Mouse (Mus musculus) C2C12 (cell line): ENCODE measurements around the gene Bloc1s3. TPM values are rescaled to one million over a fixed set of nuclear protein-coding genes. Genes with fewer than 3 reads are reported as not detected.

Source experiments
- H3K27me3 ChIP-seq: one replicate; pipeline ENCODE4 v1.6.1; 2011; ENCODE audit not compliant: control insufficient read depth, insufficient read depth, insufficient read length
- H3K36me3 ChIP-seq: one replicate; pipeline ENCODE4 v1.6.1; 2011; ENCODE audit not compliant: control insufficient read depth, insufficient read depth
- H3K4me3 ChIP-seq: one replicate; pipeline ENCODE4 v1.5.1; 2011; ENCODE audit warnings: mild to moderate bottlenecking, control low read depth; ENCODE audit not compliant: poor library complexity, insufficient read depth, severe bottlenecking
- H3K79me2 ChIP-seq: one replicate; pipeline ENCODE4 v1.6.1; 2011; ENCODE audit not compliant: control insufficient read depth, insufficient read depth
- H3K79me3 ChIP-seq: one replicate; pipeline ENCODE4 v1.6.1; 2011; ENCODE audit warnings: low read depth, control low read depth
- H3ac ChIP-seq: one replicate; pipeline ENCODE3; 2011; ENCODE audit warnings: low read depth; ENCODE audit not compliant: control insufficient read depth, insufficient read length
- CEBPB ChIP-seq: IDR thresholded peaks from one replicate; pipeline ENCODE4 v1.6.1; 2011; ENCODE audit warnings: low read depth, mild to moderate bottlenecking, control low read depth, moderate library complexity
- CTCF ChIP-seq: IDR thresholded peaks from one replicate; pipeline ENCODE4 v1.5.1; 2011; ENCODE audit not compliant: control insufficient read depth, insufficient read depth, insufficient read length
- FOSL1 ChIP-seq: IDR thresholded peaks from one replicate; pipeline ENCODE4 v1.8.0; 2011; ENCODE audit warnings: mild to moderate bottlenecking, low read length; ENCODE audit not compliant: poor library complexity, insufficient read depth, severe bottlenecking
- MAX ChIP-seq: IDR thresholded peaks from one replicate; pipeline ENCODE4 v1.6.1; 2011; ENCODE audit warnings: mild to moderate bottlenecking, control low read depth
- MYOD1 ChIP-seq: IDR thresholded peaks from one replicate; pipeline ENCODE4 v1.6.1; 2011; ENCODE audit warnings: low read depth; ENCODE audit not compliant: control insufficient read depth, insufficient read length
- MYOG ChIP-seq: IDR thresholded peaks from one replicate; pipeline ENCODE4 v1.6.1; 2011; ENCODE audit not compliant: control insufficient read depth, insufficient read length; ENCODE audit errors: extremely low read depth
- USF1 ChIP-seq: IDR thresholded peaks from one replicate; pipeline ENCODE4 v1.6.1; 2011; ENCODE audit warnings: low read depth, mild to moderate bottlenecking, control low read depth, moderate library complexity
- polyA plus RNA-seq: library from polyadenylated mRNA; unstranded; fragments of >200 nt; fragmentation: generic; extraction: Trizol; gene quantifications from one replicate; pipeline ENCODE4 v1.2.1, GENCODE M21; 2012; ENCODE audit warnings: missing spikeins

Bloc1s3 gene
- polyA plus RNA-seq, 1 experiment = 4.8 TPM

- TF ChIP-seq MYOD1 = no peak
- no peak for TF ChIP-seq MYOG
- TF ChIP-seq CTCF = no peak
- no peaks in the 10 kb centered on the region for H3K36me3 ChIP-seq
- H3K79me3 ChIP-seq = no peaks in the 10 kb centered on the region
- H3K79me2 ChIP-seq = no peaks in the 10 kb centered on the region
- peaks cover 46% of the 10 kb centered on the region for H3K27me3 ChIP-seq
- no peak overlapping the region for H3K4me3 ChIP-seq
- H3ac ChIP-seq = no peak overlapping the region
Observed at GRCm38 (mm10) chr7:19486549-19486948, 21.6 kb downstream of the Bloc1s3 start.

- peaks cover 40% of the 10 kb centered on the region for H3K27me3 ChIP-seq
Observed at GRCm38 (mm10) chr7:19485488-19485887, 22.7 kb downstream of the Bloc1s3 start.

GRCm38 (mm10) chr7:19483281-19483680 lies 24.9 kb downstream of the Bloc1s3 start:
- Histone ChIP-seq H3ac (no peak overlapping the region), H3K79me3 (no peaks in the 10 kb centered on the region), H3K4me3 (no peak overlapping the region), H3K79me2 (no peaks in the 10 kb centered on the region), H3K36me3 (no peaks in the 10 kb centered on the region), H3K27me3 (peaks cover 31% of the 10 kb centered on the region)
- TF ChIP-seq FOSL1 (no peak), CEBPB (no peak), CTCF (no peak), USF1 (no peak), MAX (no peak), MYOD1 (no peak), MYOG (no peak)

More at GRCm38 (mm10) chr7:19485488-19485887, 22.7 kb downstream of the Bloc1s3 start:
- no peak overlapping the region for H3ac ChIP-seq
- no peak for TF ChIP-seq MAX
- no peak for TF ChIP-seq CEBPB
- no peak for TF ChIP-seq FOSL1
- no peak for TF ChIP-seq CTCF
- no peak for TF ChIP-seq USF1
- TF ChIP-seq MYOG = no peak
- TF ChIP-seq MYOD1 = no peak
- H3K36me3 ChIP-seq = no peaks in the 10 kb centered on the region
- no peaks in the 10 kb centered on the region for H3K79me3 ChIP-seq
- H3K79me2 ChIP-seq = no peaks in the 10 kb centered on the region
- no peak overlapping the region for H3K4me3 ChIP-seq

- Histone ChIP-seq H3ac (no peak overlapping the region), H3K4me3 (no peak overlapping the region), H3K36me3 (no peaks in the 10 kb centered on the region), H3K27me3 (peaks cover 56% of the 10 kb centered on the region), H3K79me2 (no peaks in the 10 kb centered on the region), H3K79me3 (no peaks in the 10 kb centered on the region)
- TF ChIP-seq MYOG = no peak
- TF ChIP-seq CTCF = no peak
- no peak for TF ChIP-seq CEBPB
- no peak for TF ChIP-seq USF1
- no peak for TF ChIP-seq FOSL1
- no peak for TF ChIP-seq MAX
- no peak for TF ChIP-seq MYOD1
Observed at GRCm38 (mm10) chr7:19477624-19478384, 30.4 kb downstream of the Bloc1s3 start.

- H3K79me3 ChIP-seq = no peaks in the 10 kb centered on the region
- H3K36me3 ChIP-seq = no peaks in the 10 kb centered on the region
- TF ChIP-seq FOSL1 (no peak), MAX (no peak), MYOG (no peak), CTCF (no peak), MYOD1 (no peak)
- H3K27me3 ChIP-seq = peaks cover 59% of the 10 kb centered on the region
- H3K79me2 ChIP-seq = no peaks in the 10 kb centered on the region
- no peak overlapping the region for H3ac ChIP-seq
- no peak overlapping the region for H3K4me3 ChIP-seq
Observed at GRCm38 (mm10) chr7:19477084-19477483, 31.1 kb downstream of the Bloc1s3 start.

- Histone ChIP-seq H3K36me3 (no peaks in the 10 kb centered on the region), H3ac (peak overlapping the region; percentile 23), H3K4me3 (no peak overlapping the region), H3K27me3 (peaks cover 75% of the 10 kb centered on the region), H3K79me2 (no peaks in the 10 kb centered on the region), H3K79me3 (no peaks in the 10 kb centered on the region)
- TF ChIP-seq CEBPB (no peak), CTCF (no peak), USF1 (no peak), MYOG (no peak), MYOD1 (no peak), FOSL1 (no peak), MAX (no peak)
Observed at GRCm38 (mm10) chr7:19473875-19474443, 34.2 kb downstream of the Bloc1s3 start.
